Mouse (Mus musculus) neural tube, embryonic 14.5 days (tissue): Measurements from ENCODE around the gene Bag2. TPM values are rescaled to one million over a fixed set of nuclear protein-coding genes. Genes with fewer than 3 reads are reported as not detected.

Experiments
- ATAC-seq: fragments of 200-750 bp; cut with Nextera tagmentation; 2 replicates; pipeline ENCODE4 v1.8.0; 2017; ENCODE audit warnings: low read depth, mild to moderate bottlenecking, moderate TSS enrichment, moderate library complexity
- H3K27ac ChIP-seq: fragments of 300-500 bp; sonication (generic); 2 replicates; pipeline ENCODE4 v1.5.1; 2014; ENCODE audit warnings: low read depth, mild to moderate bottlenecking, control low read depth, low read length, moderate library complexity, mixed read lengths
- H3K27me3 ChIP-seq: fragments of 300-500 bp; sonication (generic); 2 replicates; pipeline ENCODE4 v1.6.1; 2014; ENCODE audit warnings: low read length; ENCODE audit not compliant: control insufficient read depth, insufficient read depth
- H3K36me3 ChIP-seq: fragments of 300-500 bp; sonication (generic); 2 replicates; pipeline ENCODE4 v1.6.1; 2014; ENCODE audit warnings: low read length, mixed read lengths; ENCODE audit not compliant: control insufficient read depth, insufficient read depth
- H3K4me1 ChIP-seq: fragments of 300-500 bp; sonication (generic); 2 replicates; pipeline ENCODE4 v1.6.1; 2014; ENCODE audit warnings: low read length; ENCODE audit not compliant: control insufficient read depth, insufficient read depth
- H3K4me2 ChIP-seq: fragments of 300-500 bp; sonication (generic); 2 replicates; pipeline ENCODE4 v1.6.1; 2014; ENCODE audit warnings: mild to moderate bottlenecking, low read depth, low read length, control low read depth
- H3K4me3 ChIP-seq: fragments of 300-500 bp; sonication (generic); 2 replicates; pipeline ENCODE4 v1.5.1; 2014; ENCODE audit warnings: low read depth, low read length, control low read depth, mixed read lengths
- H3K9ac ChIP-seq: fragments of 300-500 bp; sonication (generic); replicated peaks from 2 replicates; pipeline ENCODE4 v1.6.1; 2014; ENCODE audit warnings: low read depth, mild to moderate bottlenecking, control low read depth, low read length, mixed read lengths
- H3K9me3 ChIP-seq: fragments of 300-500 bp; sonication (generic); 2 replicates; pipeline ENCODE4 v1.6.1; 2016; ENCODE audit warnings: low read length; ENCODE audit not compliant: control insufficient read depth
- WGBS: fragments of 180-500 bp; shearing (Covaris S2); extraction: QIAGEN DNeasy Blood & Tissue Kit; methylation state at CpG from one replicate; pipeline ENCODE4 v1.1.7; 2014; 5-methylcytosine and 5-hydroxymethylcytosine counted together
- polyA plus RNA-seq: library from polyadenylated mRNA; unstranded; fragments of >200 nt; fragmentation: Nextera tagmentation; extraction: Ambion mirVana; gene quantifications from 2 replicates; pipeline ENCODE4 v1.2.1, GENCODE M21; 2014

Gene Bag2
- 20.0 and 22.1 TPM in 2 replicates for polyA plus RNA-seq

DNA sequence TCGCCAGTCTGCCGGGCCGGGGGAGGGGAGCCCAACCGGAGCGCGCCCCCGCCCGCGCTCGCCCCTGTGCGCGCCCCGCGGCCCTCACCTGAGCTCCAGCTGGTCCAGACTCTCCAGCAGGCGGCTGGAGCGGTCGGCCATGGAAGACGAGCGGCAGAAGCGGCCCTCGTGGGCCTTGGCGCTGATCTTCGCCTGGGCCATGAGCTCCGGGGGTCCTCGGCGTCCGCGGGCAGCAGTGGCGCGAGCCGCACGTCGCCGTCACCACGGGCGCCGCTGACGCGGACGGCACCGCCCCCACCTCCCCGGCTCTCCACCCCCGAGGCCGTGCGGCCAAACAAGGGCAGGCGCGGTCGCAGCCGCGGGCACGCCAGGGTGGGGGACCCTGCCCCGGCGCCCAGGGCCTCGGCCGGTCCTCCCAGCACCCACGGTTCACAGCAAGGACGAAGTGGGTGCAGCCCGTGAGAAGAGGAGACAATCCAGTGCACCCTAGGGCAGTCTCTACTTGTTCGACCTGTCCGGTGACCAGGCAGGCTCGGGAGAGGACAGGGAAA, at the start of gene Bag2:
Gene Bag2, minus strand, starts transcription at position 305 of the 551 bp plus-strand sequence.
- Histone ChIP-seq H3K9me3 (no peaks in the 10 kb centered on the region), H3K4me3 (peak within 1 kb of the TSS; percentile 63), H3K36me3 (0 out of 2 replicates have a peak, but pooled peaks cover 7% of the 10 kb centered on the region), H3K4me1 (no peaks in the 10 kb centered on the region), H3K27me3 (no peaks in the 10 kb centered on the region), H3K27ac (peak within 1 kb of the TSS; percentile 55; the same call in 1 of the 2 replicates), H3K4me2 (peak within 1 kb of the TSS; percentile 97), H3K9ac (peak within 1 kb of the TSS; percentile 76)
- ATAC-seq: peak; percentile 88
- under 1% methylated on average over 55 of the region's 61 CpGs for WGBS

GRCm38 (mm10) chr1:33803323-33803722, 45.7 kb upstream of the Bag2 start:
- no peaks in the 10 kb centered on the region for H3K4me1 ChIP-seq
- WGBS: 95% methylated on average over 2 of the region's 2 CpGs
- H3K9ac ChIP-seq: no peak overlapping the region
- no peak overlapping the region for H3K27ac ChIP-seq
- H3K4me2 ChIP-seq: no peak overlapping the region
- no peak overlapping the region for H3K4me3 ChIP-seq
- H3K27me3 ChIP-seq: no peaks in the 10 kb centered on the region
- no peak for ATAC-seq
- H3K9me3 ChIP-seq: no peaks in the 10 kb centered on the region
- H3K36me3 ChIP-seq: peaks cover 47% of the 10 kb centered on the region

GRCm38 (mm10) chr1:33799620-33800019, 42.0 kb upstream of the Bag2 start:
- Histone ChIP-seq H3K36me3 (peaks cover 39% of the 10 kb centered on the region), H3K27ac (no peak overlapping the region), H3K9ac (no peak overlapping the region), H3K4me2 (no peak overlapping the region), H3K4me3 (no peak overlapping the region), H3K27me3 (no peaks in the 10 kb centered on the region), H3K9me3 (no peaks in the 10 kb centered on the region), H3K4me1 (no peaks in the 10 kb centered on the region)
- ATAC-seq: no peak
- WGBS: 80% methylated on average over 3 of the region's 3 CpGs

DNA sequence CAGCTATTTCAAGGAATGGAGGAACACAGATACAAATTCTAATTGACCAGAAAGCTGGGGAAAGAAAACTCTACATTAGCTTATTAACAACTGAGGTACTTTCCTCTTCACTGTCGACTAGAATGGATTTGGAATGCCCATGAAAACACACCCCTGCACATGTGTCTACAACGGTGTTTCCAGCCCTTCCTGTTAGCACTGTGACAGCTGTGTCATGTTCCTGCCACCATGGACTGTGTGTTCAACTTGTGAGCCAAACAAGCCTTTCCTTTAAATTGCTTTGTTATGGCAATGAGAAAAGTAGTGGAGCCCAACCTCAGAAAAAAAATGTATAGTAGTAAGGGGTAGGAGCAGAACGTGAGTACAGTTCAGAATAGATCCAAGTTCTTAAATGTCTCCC, 30.9 kb upstream of the Bag2 start:
- Histone ChIP-seq H3K4me1 (no peaks in the 10 kb centered on the region), H3K4me2 (no peak overlapping the region), H3K27ac (no peak overlapping the region), H3K36me3 (no peaks in the 10 kb centered on the region), H3K4me3 (no peak overlapping the region), H3K27me3 (no peaks in the 10 kb centered on the region), H3K9ac (no peak overlapping the region), H3K9me3 (no peaks in the 10 kb centered on the region)
- ATAC-seq: no peak
- 64% methylated on average over 3 of the region's 3 CpGs for WGBS

DNA sequence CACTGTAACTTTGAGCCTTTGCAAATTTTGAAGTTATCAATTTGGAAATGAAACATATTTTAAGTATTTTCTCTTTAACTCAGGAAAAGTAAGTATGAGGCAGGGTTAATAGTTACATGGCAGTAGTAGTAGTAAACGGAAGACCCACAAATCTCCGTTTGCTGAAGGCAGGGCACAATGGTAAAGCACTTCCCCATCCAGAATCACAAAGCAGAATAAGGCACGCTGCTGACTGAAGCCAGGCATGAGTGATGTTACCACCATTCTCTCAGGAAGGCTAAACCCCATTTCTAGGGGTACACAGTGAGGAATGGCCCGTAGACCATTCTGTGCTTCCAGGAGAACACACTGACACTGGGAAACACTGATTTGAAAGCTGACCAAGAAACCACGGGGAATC, 30.5 kb upstream of the Bag2 start:
- Histone ChIP-seq H3K27me3 (no peaks in the 10 kb centered on the region), H3K9ac (no peak overlapping the region), H3K4me2 (no peak overlapping the region), H3K27ac (no peak overlapping the region), H3K4me3 (no peak overlapping the region), H3K9me3 (no peaks in the 10 kb centered on the region), H3K36me3 (no peaks in the 10 kb centered on the region), H3K4me1 (no peaks in the 10 kb centered on the region)
- ATAC-seq: no peak
- WGBS: 77% methylated on average over 5 of the region's 5 CpGs

DNA sequence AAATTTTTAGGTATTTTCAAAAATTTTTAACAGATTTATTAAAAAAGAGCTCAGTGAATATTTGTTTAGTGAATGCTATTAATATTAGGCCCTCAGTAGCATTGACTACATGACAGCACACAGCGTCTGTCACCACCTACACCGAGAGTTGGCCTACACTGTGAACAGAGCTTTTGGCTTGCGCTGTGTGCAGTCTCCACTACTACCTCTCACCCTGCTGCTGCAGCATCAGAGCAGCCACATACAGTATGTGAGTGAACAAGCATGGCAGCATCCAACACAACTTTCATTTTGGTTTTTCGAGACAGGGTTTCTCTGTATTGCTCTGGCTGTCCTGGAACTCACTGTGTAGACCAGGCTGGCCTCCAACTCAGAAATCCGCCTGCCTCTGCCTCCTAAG, 27.0 kb upstream of the Bag2 start:
- Histone ChIP-seq H3K4me2 (no peak overlapping the region), H3K9ac (no peak overlapping the region), H3K27ac (no peak overlapping the region), H3K36me3 (peaks cover 3% of the 10 kb centered on the region; the same call in 1 of the 2 replicates), H3K4me1 (no peaks in the 10 kb centered on the region), H3K4me3 (no peak overlapping the region), H3K27me3 (no peaks in the 10 kb centered on the region), H3K9me3 (no peaks in the 10 kb centered on the region)
- no peak for ATAC-seq
- 99% methylated on average over 5 of the region's 5 CpGs for WGBS

DNA sequence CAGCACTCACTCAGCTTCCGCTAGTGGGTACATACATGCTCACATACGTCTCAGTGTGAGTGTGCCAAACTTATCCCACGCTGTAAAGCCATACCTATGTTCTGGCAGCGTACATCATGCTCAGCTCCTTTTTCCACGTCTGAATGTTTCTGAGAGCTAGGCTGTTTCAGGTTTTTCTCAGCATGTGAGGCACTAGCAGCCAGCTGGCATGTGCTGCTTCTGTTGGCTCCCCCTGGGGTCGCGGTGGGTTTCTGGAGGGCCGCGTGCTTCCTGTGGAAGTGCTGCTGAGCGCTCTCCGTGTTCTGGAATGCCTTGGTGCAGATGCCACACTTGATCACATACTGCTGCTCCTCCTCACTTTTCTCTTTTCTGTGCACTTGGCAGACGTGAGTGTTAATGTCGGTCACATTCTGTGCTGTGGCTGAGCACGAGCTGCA, 18.6 kb upstream of the Bag2 start:
- H3K9me3 ChIP-seq: no peaks in the 10 kb centered on the region
- H3K27me3 ChIP-seq: no peaks in the 10 kb centered on the region
- no peak overlapping the region for H3K4me2 ChIP-seq
- no peak overlapping the region for H3K4me3 ChIP-seq
- no peaks in the 10 kb centered on the region for H3K4me1 ChIP-seq
- no peak overlapping the region for H3K27ac ChIP-seq
- WGBS: 88% methylated on average over 14 of the region's 14 CpGs
- no peak for ATAC-seq
- no peak overlapping the region for H3K9ac ChIP-seq
- peaks cover 26% of the 10 kb centered on the region for H3K36me3 ChIP-seq

DNA sequence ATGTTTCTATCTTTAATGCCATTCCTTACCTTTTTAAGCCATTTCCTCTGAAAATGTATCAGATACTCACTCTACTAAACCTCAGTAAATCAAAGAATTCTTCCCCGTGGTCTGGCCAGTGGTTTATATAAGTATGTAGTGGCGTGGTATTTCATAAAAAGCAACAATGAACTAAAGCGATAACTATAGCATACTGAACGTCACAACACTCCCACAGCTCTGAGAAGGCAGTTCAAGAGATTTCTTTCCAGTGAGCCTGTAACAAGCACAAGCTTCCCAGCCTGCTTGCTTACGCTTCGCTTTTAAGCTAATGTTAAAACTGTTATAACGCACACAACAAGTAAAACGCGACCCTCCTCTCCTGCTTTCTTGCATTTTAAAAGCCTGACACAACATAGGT, 14.5 kb upstream of the Bag2 start:
- Histone ChIP-seq H3K4me3 (no peak overlapping the region), H3K9me3 (no peaks in the 10 kb centered on the region), H3K36me3 (peaks cover 36% of the 10 kb centered on the region), H3K4me1 (no peaks in the 10 kb centered on the region), H3K4me2 (no peak overlapping the region), H3K27ac (no peak overlapping the region), H3K9ac (no peak overlapping the region), H3K27me3 (no peaks in the 10 kb centered on the region)
- ATAC-seq: no peak
- WGBS: 96% methylated on average over 9 of the region's 9 CpGs

DNA sequence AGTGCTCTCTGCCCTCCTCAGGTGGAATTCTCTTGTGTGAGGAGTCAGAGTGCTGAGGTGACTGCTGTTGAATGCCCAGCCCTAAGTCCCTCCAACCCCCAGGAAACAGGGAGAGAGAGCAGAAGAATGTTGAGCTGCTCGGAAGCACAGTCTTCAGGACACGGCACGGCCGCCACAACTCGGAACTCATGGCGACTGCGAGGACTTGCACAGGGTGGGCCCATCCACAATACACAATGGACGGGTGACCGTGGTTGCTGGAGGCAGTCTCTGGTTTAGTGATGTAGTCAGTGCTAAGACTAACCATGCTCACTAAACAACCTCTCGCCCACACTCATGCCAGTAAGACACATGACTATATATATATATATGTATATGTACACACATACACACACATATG, 14.0 kb upstream of the Bag2 start:
- H3K9ac ChIP-seq: no peak overlapping the region

More for the DNA sequence above, 14.0 kb upstream of the Bag2 start:
- Histone ChIP-seq H3K36me3 (peaks cover 31% of the 10 kb centered on the region), H3K4me3 (no peak overlapping the region), H3K4me1 (no peaks in the 10 kb centered on the region), H3K4me2 (no peak overlapping the region), H3K27ac (no peak overlapping the region), H3K27me3 (no peaks in the 10 kb centered on the region), H3K9me3 (no peaks in the 10 kb centered on the region)
- ATAC-seq: no peak
- 89% methylated on average over 10 of the region's 10 CpGs for WGBS
